Mouse (Mus musculus) lung, postnatal 0 days (tissue): ENCODE results near the gene Farp1.

Experiments
- CTCF ChIP-seq: IDR thresholded peaks from 2 replicates; pipeline ENCODE4 v1.5.1; 2016; ENCODE audit warnings: antibody characterized with exemption, mild to moderate bottlenecking
- EP300 ChIP-seq: IDR thresholded peaks from 2 replicates; pipeline ENCODE4 v1.6.1; 2016; ENCODE audit warnings: antibody characterized with exemption, mild to moderate bottlenecking, control low read depth

- TF ChIP-seq CTCF (no peak), EP300 (no peak)
Observed at GRCm38 (mm10) chr14:121328878-121329277, 293.9 kb downstream of the Farp1 start.
